In the genomic region with DNA sequence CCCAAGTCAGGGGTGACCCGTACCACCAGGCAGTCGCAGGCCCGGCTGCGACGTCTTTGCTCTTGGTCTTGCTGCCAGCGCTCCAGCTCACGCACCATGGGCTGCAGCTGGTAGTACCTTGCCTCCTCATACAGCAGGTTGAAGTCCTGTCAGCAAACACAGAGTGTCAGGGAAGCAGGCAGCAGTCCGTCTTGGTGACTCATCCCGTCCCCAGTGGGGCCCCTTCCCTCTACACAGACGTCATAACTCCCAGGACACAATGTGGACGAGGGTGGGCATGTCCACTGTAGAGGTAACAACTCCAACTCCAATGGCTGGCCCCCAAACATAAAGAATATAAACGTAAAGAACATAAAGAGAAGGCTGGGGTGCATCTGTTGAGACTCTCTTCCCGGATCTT, we compare ENCODE assay signal across 19 mouse cellular contexts. TPM values are rescaled to one million over a fixed set of nuclear protein-coding genes. Genes with fewer than 3 reads are reported as not detected.
DNase-seq lines count a peak whose midpoint lies in the region; ATAC-seq and TF ChIP-seq lines count a peak whose summit lies in the region.
"Had no signal": no experiment of that assay in that cellular context is flagged by ENCODE, and none has a peak within 500 bp of the region (broad histone marks: within the 10 kb centered on the region; RNA-seq: fewer than 3 reads in every experiment).

No protein-coding gene starts in this region.

- peaks cover 19% of the 10 kb centered on the region for H3K4me1 ChIP-seq in heart, embryonic 12.5 days (replicated peaks)
- no peaks in the 10 kb centered on the region for H3K4me1 ChIP-seq in heart, adult 2 months (ENCODE audit: control insufficient read depth, insufficient read depth, low read length)
- peaks cover 8% of the 10 kb centered on the region; the same call in 1 of the 2 replicates for H3K4me1 ChIP-seq in midbrain, embryonic 14.5 days (ENCODE audit: control insufficient read depth, insufficient read depth, low read length)
- no peaks in the 10 kb centered on the region for H3K4me1 ChIP-seq in midbrain, embryonic 11.5 days (ENCODE audit: control insufficient read depth, insufficient read depth, low read length)
- no peaks in the 10 kb centered on the region for H3K4me1 ChIP-seq in intestine, embryonic 16.5 days (ENCODE audit: control insufficient read depth, insufficient read depth, low read length)

- 0 out of 2 replicates have a peak overlapping the region, but pooled peaks have one; percentile 37 for H3K9ac ChIP-seq in heart, embryonic 12.5 days
- H3K9ac ChIP-seq in heart, adult 2 months (ENCODE audit: low read depth, low read length), result no peak overlapping the region
- H3K9ac ChIP-seq in midbrain, embryonic 14.5 days (replicated peaks; ENCODE audit: low read length), result no peak overlapping the region
- no peak overlapping the region for H3K9ac ChIP-seq in midbrain, embryonic 11.5 days (ENCODE audit: low read length)
- no peak overlapping the region for H3K9ac ChIP-seq in intestine, embryonic 16.5 days (ENCODE audit: low read depth, low read length)
- H3K9ac ChIP-seq: forebrain, postnatal 0 days; hindbrain, embryonic 12.5 days; hindbrain, embryonic 15.5 days had no signal

- no peak for DNase-seq in heart, adult 2 months
- no peak for DNase-seq in midbrain, embryonic 14.5 days
- no peak for DNase-seq in midbrain, embryonic 11.5 days (ENCODE audit: low spot score, missing footprints)
- DNase-seq: adrenal gland, adult 8-10 months; adrenal gland, postnatal 25 days; cerebellum, adult 11-12 months; cerebellum, adult 8-10 months; cerebellum, postnatal 10 days; forebrain, postnatal 0 days; gastrocnemius, postnatal 25 days; heart, adult 18-20 months had no signal

- peaks cover 47% of the 10 kb centered on the region for H3K36me3 ChIP-seq in heart, embryonic 12.5 days
- H3K36me3 ChIP-seq in heart, adult 2 months (ENCODE audit: control insufficient read depth, insufficient read depth, low read length), result no peaks in the 10 kb centered on the region
- peaks cover 65% of the 10 kb centered on the region for H3K36me3 ChIP-seq in midbrain, embryonic 14.5 days (ENCODE audit: control insufficient read depth, insufficient read depth, low read length)
- peaks cover 25% of the 10 kb centered on the region; the same call in 1 of the 2 replicates for H3K36me3 ChIP-seq in midbrain, embryonic 11.5 days (ENCODE audit: control insufficient read depth, insufficient read depth, low read length)
- H3K36me3 ChIP-seq in intestine, embryonic 16.5 days (ENCODE audit: control insufficient read depth, insufficient read depth, low read length), result peaks cover 3% of the 10 kb centered on the region; the same call in 1 of the 2 replicates

- no peak overlapping the region for H3K4me2 ChIP-seq in heart, embryonic 12.5 days
- H3K4me2 ChIP-seq in midbrain, embryonic 14.5 days (ENCODE audit: low read length), result no peak overlapping the region
- no peak overlapping the region for H3K4me2 ChIP-seq in midbrain, embryonic 11.5 days
- no peak overlapping the region for H3K4me2 ChIP-seq in intestine, embryonic 16.5 days (ENCODE audit: low read depth, low read length)
- H3K4me2 ChIP-seq: hindbrain, embryonic 12.5 days; hindbrain, embryonic 15.5 days had no signal

- no peak for TF ChIP-seq EP300 in heart, adult 2 months (IDR thresholded peaks at IDR 0.05; ENCODE audit: insufficient read depth, low read depth, low read length)

- H3K4me3 ChIP-seq in heart, embryonic 12.5 days, result no peak overlapping the region
- H3K4me3 ChIP-seq in heart, adult 2 months, result no peak overlapping the region
- H3K4me3 ChIP-seq in midbrain, embryonic 14.5 days (replicated peaks; ENCODE audit: low read depth, low read length), result no peak overlapping the region
- H3K4me3 ChIP-seq in midbrain, embryonic 11.5 days (ENCODE audit: low read depth, low read length), result no peak overlapping the region
- no peak overlapping the region for H3K4me3 ChIP-seq in intestine, embryonic 16.5 days (ENCODE audit: low read length)
- H3K4me3 ChIP-seq: heart, embryonic 10.5 days; hindbrain, embryonic 12.5 days; hindbrain, embryonic 15.5 days had no signal

- ATAC-seq in heart, embryonic 12.5 days (ENCODE audit: insufficient number of reproducible peaks, low FRiP score), result no peak
- no peak for ATAC-seq in midbrain, embryonic 14.5 days (ENCODE audit: low FRiP score, low TSS enrichment)
- no peak for ATAC-seq in midbrain, embryonic 11.5 days (ENCODE audit: low FRiP score)
- ATAC-seq in intestine, embryonic 16.5 days, result peak; percentile 56; the same call in 1 of the 2 replicates
- no peak for ATAC-seq in inflammation-experienced regulatory T-cells, adult 6 months
- ATAC-seq: activated CD4-positive, CD25-positive, alpha-beta regulatory T cell, adult 4 months; forebrain, embryonic 14.5 days; forebrain, postnatal 0 days had no signal

- no peak for TF ChIP-seq CTCF in heart, adult 2 months (IDR thresholded peaks at IDR 0.05)

- TF ChIP-seq POLR2A in heart, adult 2 months (IDR thresholded peaks at IDR 0.05; ENCODE audit: insufficient read depth, low read depth, low read length), result no peak

- H3K27ac ChIP-seq in heart, embryonic 12.5 days (ENCODE audit: poor library complexity, severe bottlenecking), result no peak overlapping the region
- no peak overlapping the region for H3K27ac ChIP-seq in heart, adult 2 months
- H3K27ac ChIP-seq in midbrain, embryonic 14.5 days (replicated peaks; ENCODE audit: low read depth, low read length), result peak overlapping the region; percentile 55; the same call in 1 of the 2 replicates
- H3K27ac ChIP-seq in midbrain, embryonic 11.5 days (ENCODE audit: low read depth, low read length), result no peak overlapping the region
- H3K27ac ChIP-seq in intestine, embryonic 16.5 days (ENCODE audit: low read length), result no peak overlapping the region
- H3K27ac ChIP-seq: heart, embryonic 10.5 days; hindbrain, embryonic 12.5 days; hindbrain, embryonic 15.5 days had no signal

- no peaks in the 10 kb centered on the region for H3K27me3 ChIP-seq in heart, embryonic 12.5 days (replicated peaks)
- no peaks in the 10 kb centered on the region for H3K27me3 ChIP-seq in heart, adult 2 months (ENCODE audit: control insufficient read depth, insufficient read depth, low read length)
- no peaks in the 10 kb centered on the region for H3K27me3 ChIP-seq in midbrain, embryonic 14.5 days (ENCODE audit: control insufficient read depth, insufficient read depth, low read length)
- no peaks in the 10 kb centered on the region for H3K27me3 ChIP-seq in midbrain, embryonic 11.5 days (ENCODE audit: control insufficient read depth, insufficient read depth, low read length)
- H3K27me3 ChIP-seq in intestine, embryonic 16.5 days (replicated peaks; ENCODE audit: control insufficient read depth, insufficient read depth, low read length), result no peaks in the 10 kb centered on the region
- H3K27me3 ChIP-seq: hindbrain, embryonic 12.5 days; hindbrain, embryonic 15.5 days had no signal

- no peaks in the 10 kb centered on the region for H3K9me3 ChIP-seq in heart, embryonic 12.5 days (replicated peaks)
- no peaks in the 10 kb centered on the region for H3K9me3 ChIP-seq in midbrain, embryonic 14.5 days (ENCODE audit: control insufficient read depth, low read length)
- no peaks in the 10 kb centered on the region for H3K9me3 ChIP-seq in midbrain, embryonic 11.5 days (ENCODE audit: control insufficient read depth, low read length)
- H3K9me3 ChIP-seq in intestine, embryonic 16.5 days (ENCODE audit: control insufficient read depth, low read length), result no peaks in the 10 kb centered on the region
- H3K9me3 ChIP-seq: heart, embryonic 10.5 days; hindbrain, embryonic 12.5 days; hindbrain, embryonic 15.5 days had no signal

- H3K79me2 ChIP-seq in heart, adult 2 months (replicated peaks; ENCODE audit: control insufficient read depth, insufficient read depth, low read length), result no peaks in the 10 kb centered on the region

- intact Hi-C loops in heart, adult 2 months (cut with DNase I), result no loop called here

- 72% methylated on average over 13 of the region's 13 CpGs for WGBS in heart, embryonic 12.5 days
- WGBS in heart, adult 2 months, result 71% methylated on average over 13 of the region's 13 CpGs
- 87% methylated on average over 13 of the region's 13 CpGs for WGBS in midbrain, embryonic 14.5 days
- 91% methylated on average over 13 of the region's 13 CpGs for WGBS in midbrain, embryonic 11.5 days
- WGBS in intestine, embryonic 16.5 days, result 76% methylated on average over 13 of the region's 13 CpGs

RNA-seq across cellular contexts. Expression of a gene that starts 14.6 kb away (rescaled TPM):
- 9.0 and 9.1 TPM in 2 replicates for polyA plus RNA-seq in heart, embryonic 12.5 days (2016; fragmentation: Nextera tagmentation; extraction: Ambion mirVana)
- total RNA-seq in heart, adult 2 months (2021), result 1 to 10 TPM; 3.6 to 3.8 TPM
- 4.1 and 5.7 TPM in 2 replicates for polyA plus RNA-seq in heart, adult 2 months (2012; rRNA removed)
- polyA plus RNA-seq in midbrain, embryonic 14.5 days (2014; fragmentation: Nextera tagmentation; extraction: Ambion mirVana), result 17.5 and 29.1 TPM in 2 replicates
- 13.6 and 15.9 TPM in 2 replicates for polyA plus RNA-seq in midbrain, embryonic 11.5 days (2014; fragmentation: Nextera tagmentation; extraction: Ambion mirVana)
- polyA plus RNA-seq in intestine, embryonic 16.5 days (2015; fragmentation: Nextera tagmentation; extraction: Ambion mirVana), result 13.7 and 14.0 TPM in 2 replicates
- not detected for polyA plus RNA-seq in inflammation-experienced regulatory T-cells, adult 6 months (2017; shearing (Covaris generic))
- polyA plus RNA-seq: activated CD4-positive, CD25-positive, alpha-beta regulatory T cell, adult 4 months had no signal
